Mouse (Mus musculus) thymus, adult 2 months (tissue): ENCODE data around the gene Nceh1.

Experiments used
- CTCF ChIP-seq: fragments of 200-500 bp; IDR thresholded peaks from 2 replicates; pipeline ENCODE4 v1.5.1; 2012; ENCODE audit warnings: mild to moderate bottlenecking, control low read depth, low read length, moderate library complexity, borderline replicate concordance; ENCODE audit not compliant: control insufficient read depth, poor library complexity, insufficient read depth; ENCODE audit errors: extremely low read depth
- POLR2A ChIP-seq: fragments of 200-500 bp; IDR thresholded peaks from 2 replicates; pipeline ENCODE4 v1.6.1; 2012; ENCODE audit warnings: mild to moderate bottlenecking, low read length, control low read depth, moderate library complexity; ENCODE audit not compliant: control insufficient read depth, poor library complexity, insufficient read depth; ENCODE audit errors: extremely low read depth

DNA sequence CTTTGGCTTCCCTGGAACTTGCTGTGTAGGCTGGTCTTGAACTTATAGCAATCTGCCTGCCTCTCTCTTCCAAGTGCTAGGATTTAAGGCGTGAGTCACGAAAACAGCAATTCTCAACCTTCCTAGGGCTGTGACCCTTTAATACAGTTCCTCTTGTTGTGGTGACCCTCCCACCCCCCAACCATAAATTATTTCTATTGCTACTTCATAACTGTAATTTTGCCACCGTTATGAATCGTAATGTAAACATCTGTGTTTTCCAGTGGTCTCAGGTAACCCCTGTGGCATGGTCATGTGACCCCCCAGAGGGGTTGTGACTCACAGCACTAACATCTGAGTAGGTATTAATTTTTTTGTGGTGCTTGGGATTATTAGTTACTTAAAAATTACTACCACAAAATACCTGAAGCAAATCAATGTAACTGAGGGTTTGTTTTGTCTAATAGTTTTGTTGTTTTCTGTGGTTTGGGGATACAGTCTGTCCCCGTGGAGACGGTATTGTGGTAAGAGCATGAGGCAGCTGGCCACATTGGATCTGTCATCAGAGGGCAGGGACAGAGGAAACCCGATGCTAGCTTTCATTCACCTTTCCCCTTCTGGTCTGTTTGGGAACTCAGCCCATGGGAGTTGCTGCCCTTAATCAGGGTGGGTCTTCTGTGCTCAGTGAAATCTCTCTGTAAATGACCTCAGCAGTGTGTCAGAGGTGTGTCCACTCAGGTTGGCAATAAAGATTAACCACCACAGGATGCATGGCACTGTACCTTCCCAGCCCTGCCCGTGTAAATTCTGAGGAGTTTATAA lies 31.5 kb downstream of the Nceh1 start:
- TF ChIP-seq CTCF (no peak), POLR2A (no peak)
